Mouse (Mus musculus) CH12.LX (cell line): ENCODE measurements around the gene Hoxa11.

Experiments
- CTCF ChIP-seq, 2 experiments: IDR thresholded peaks in 1 of 2; conservative IDR thresholded peaks in 1 of 2; 2 replicates each; pipeline ENCODE4 v1.5.1; 2011 to 2012; ENCODE audit warnings: low read depth in 2 of 2, low read length in 2 of 2, improper control_type of control experiment in 1 of 2, inconsistent platforms in 1 of 2, mild to moderate bottlenecking in 1 of 2, moderate library complexity in 1 of 2
- E2F4 ChIP-seq: IDR thresholded peaks from 2 replicates; pipeline ENCODE4 v1.6.1; 2011; ENCODE audit warnings: low read depth, low read length, improper control_type of control experiment; ENCODE audit not compliant: insufficient replicate concordance
- MAFK ChIP-seq: IDR thresholded peaks from 2 replicates; pipeline ENCODE4 v1.6.1; 2011; ENCODE audit warnings: low read length, improper control_type of control experiment; ENCODE audit not compliant: insufficient replicate concordance
- NELFE ChIP-seq: IDR thresholded peaks from 2 replicates; pipeline ENCODE4 v1.6.1; 2011; ENCODE audit warnings: low read depth, low read length, improper control_type of control experiment
- POLR2A ChIP-seq: IDR thresholded peaks from 2 replicates; pipeline ENCODE4 v1.6.1; 2011; ENCODE audit warnings: low read depth, mild to moderate bottlenecking, improper control_type of control experiment, low read length
- ZC3H11A ChIP-seq: IDR thresholded peaks from 2 replicates; pipeline ENCODE4 v1.6.1; 2012; ENCODE audit warnings: low read depth, mild to moderate bottlenecking, inconsistent platforms, low read length, improper control_type of control experiment

DNA sequence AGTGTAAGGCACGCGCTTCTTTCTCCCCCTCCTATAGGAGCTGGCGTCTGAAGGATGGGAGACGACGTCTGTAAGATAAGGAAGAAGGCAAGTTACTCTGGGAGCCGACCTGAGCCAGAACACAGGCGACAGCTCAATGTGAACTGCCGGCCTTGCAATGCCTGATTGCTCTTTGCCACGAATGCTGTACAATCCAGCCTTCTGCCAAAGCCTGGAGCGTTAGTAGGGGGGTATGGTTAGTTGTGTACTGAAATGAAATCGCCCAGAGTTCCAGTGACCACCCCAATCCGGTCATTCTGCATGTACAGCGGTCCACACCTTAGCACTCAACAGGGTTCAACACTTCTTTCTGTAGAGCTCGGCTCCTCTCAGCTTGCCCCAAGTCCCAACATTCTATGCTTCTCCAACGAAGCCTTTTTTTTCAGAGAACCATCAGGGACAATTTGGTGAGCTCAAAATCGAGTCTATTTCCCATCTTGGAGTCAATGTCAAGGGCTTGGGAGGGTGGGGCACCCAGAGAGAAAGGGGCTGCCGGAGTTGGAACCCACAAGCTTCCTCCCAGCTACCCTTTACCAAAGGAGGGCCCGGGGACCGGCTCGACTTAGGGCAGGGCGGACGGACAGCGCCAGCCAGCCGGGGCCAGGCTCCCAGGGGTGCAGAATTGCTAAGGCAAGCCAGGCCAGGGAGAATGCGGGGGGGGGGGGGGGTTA is 13.6 kb upstream of the Hoxa11 start:
- TF ChIP-seq ZC3H11A (no peak), CTCF (conservative IDR thresholded peaks at IDR 0.05 in 1 of 2, IDR thresholded peaks at IDR 0.05 in 1 of 2; ENCODE audit: low read depth in 2 of 2, low read length in 2 of 2) (no peak), E2F4 (no peak), POLR2A (no peak), NELFE (no peak), MAFK (no peak)
